Mouse (Mus musculus) heart, adult 9 months (tissue): ENCODE data around the gene Ptpn13.
A peak's percentile ranks its signal among the peaks of the same experiment; 100 is the strongest.

Source experiments
- DNase-seq, 2 experiments: peaks; one replicate each; pipeline ENCODE4 v3.0.0; 2022; ENCODE audit warnings: low spot score in 2 of 2

Ptpn13 gene

GRCm38 (mm10) chr5:103422609-103423008 lies 2.4 kb upstream of the Ptpn13 start:
- DNase-seq: no peak

GRCm38 (mm10) chr5:103423305-103423926 lies 1.6 kb upstream of the Ptpn13 start:
- DNase-seq: peak in 1 of 2 experiments; percentile 5

- no peak for DNase-seq
Observed at GRCm38 (mm10) chr5:103423927-103424315, 1.1 kb upstream of the Ptpn13 start.

GRCm38 (mm10) chr5:103425363-103426031 lies 505 bp downstream of the Ptpn13 start:
- peak; percentile 9 to 15 for DNase-seq

GRCm38 (mm10) chr5:103426250-103426649 lies 1.3 kb downstream of the Ptpn13 start:
- DNase-seq: no peak

- no peak for DNase-seq
Observed at GRCm38 (mm10) chr5:103430986-103431385, 6.0 kb downstream of the Ptpn13 start.

GRCm38 (mm10) chr5:103431479-103431878 lies 6.5 kb downstream of the Ptpn13 start:
- DNase-seq: no peak

- peak; percentile 31 to 37 for DNase-seq
Observed at GRCm38 (mm10) chr5:103436039-103436944, 11.3 kb downstream of the Ptpn13 start.

- DNase-seq: no peak
Observed at GRCm38 (mm10) chr5:103437714-103438113, 12.7 kb downstream of the Ptpn13 start.

- DNase-seq: no peak
Observed at GRCm38 (mm10) chr5:103439171-103439570, 14.2 kb downstream of the Ptpn13 start.

- DNase-seq: no peak
Observed at GRCm38 (mm10) chr5:103440418-103441276, 15.7 kb downstream of the Ptpn13 start.

- no peak for DNase-seq
Observed at GRCm38 (mm10) chr5:103441706-103442105, 16.7 kb downstream of the Ptpn13 start.

- no peak for DNase-seq
Observed at GRCm38 (mm10) chr5:103442269-103442688, 17.3 kb downstream of the Ptpn13 start.

GRCm38 (mm10) chr5:103442921-103443320 lies 17.9 kb downstream of the Ptpn13 start:
- DNase-seq: no peak

GRCm38 (mm10) chr5:103445383-103445782 lies 20.4 kb downstream of the Ptpn13 start:
- no peak for DNase-seq

- no peak for DNase-seq
Observed at GRCm38 (mm10) chr5:103447806-103448416, 22.9 kb downstream of the Ptpn13 start.

GRCm38 (mm10) chr5:103448470-103448869 lies 23.5 kb downstream of the Ptpn13 start:
- no peak for DNase-seq

- no peak for DNase-seq
Observed at GRCm38 (mm10) chr5:103450663-103451062, 25.7 kb downstream of the Ptpn13 start.

- DNase-seq: no peak
Observed at GRCm38 (mm10) chr5:103453361-103454140, 28.6 kb downstream of the Ptpn13 start.

- no peak for DNase-seq
Observed at GRCm38 (mm10) chr5:103456794-103457193, 31.8 kb downstream of the Ptpn13 start.
